Mouse (Mus musculus) retina, postnatal 7 days (tissue): ENCODE measurements around the gene Tmem74b.

Experiments used
- DNase-seq: peaks from one replicate; pipeline ENCODE4 v3.0.0-alpha.2; 2012; ENCODE audit warnings: low read depth, low spot score

The Tmem74b gene

GRCm38 (mm10) chr2:151701231-151702145, at the start of gene Tmem74b:
Gene Tmem74b, plus strand, starts transcription at chr2:151702008.
- DNase-seq, result peak; percentile 3

DNA sequence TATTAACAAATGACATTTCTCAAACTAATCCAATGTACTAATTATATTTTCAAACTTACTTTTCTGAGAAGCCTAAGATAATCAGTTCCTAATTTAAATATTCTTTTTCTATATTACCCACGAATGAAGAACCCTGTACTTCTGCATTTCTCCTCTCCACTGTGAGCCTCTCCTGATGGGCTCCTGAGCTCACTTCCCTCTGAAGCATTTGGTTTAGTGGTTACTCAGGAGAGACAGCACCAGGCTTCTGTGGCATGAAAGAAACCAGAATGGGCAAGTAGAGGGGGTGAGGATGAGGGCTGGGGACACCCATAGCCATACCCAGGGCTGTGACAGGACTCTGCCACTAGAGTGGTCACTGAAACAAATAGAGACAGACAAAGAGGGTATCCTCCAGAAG, 49.8 kb upstream of the Tmem74b start:
- no peak for DNase-seq

GRCm38 (mm10) chr2:151668433-151668832, 33.4 kb upstream of the Tmem74b start, which contains the start of gene Rad21l:
Gene Rad21l, minus strand, starts transcription at chr2:151668533.
- no peak for DNase-seq

- DNase-seq, result no peak
Observed at GRCm38 (mm10) chr2:151670026-151670967, 31.5 kb upstream of the Tmem74b start.

GRCm38 (mm10) chr2:151670968-151671329, 30.9 kb upstream of the Tmem74b start:
- no peak for DNase-seq

- no peak for DNase-seq
Observed at GRCm38 (mm10) chr2:151676234-151676633, 25.6 kb upstream of the Tmem74b start.

DNA sequence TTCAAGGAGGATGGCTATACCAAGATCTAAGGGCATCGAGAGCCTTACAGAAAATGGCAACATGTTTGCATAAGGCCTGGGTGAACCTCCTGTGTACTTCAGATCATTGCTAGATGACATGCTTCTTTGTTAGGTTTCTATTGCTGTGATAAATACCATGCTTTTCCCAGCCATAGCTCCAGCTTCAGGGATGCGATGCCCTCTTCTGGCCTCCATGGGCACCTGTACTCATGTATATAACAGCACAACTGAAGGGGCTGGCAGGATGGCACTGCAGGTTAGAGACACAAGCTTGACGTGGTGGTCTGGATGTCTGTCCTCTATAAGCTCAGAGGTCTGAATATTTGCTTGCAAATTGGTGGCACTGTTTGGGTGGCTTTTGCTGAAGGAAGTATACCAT, 19.5 kb upstream of the Tmem74b start:
- no peak for DNase-seq

DNA sequence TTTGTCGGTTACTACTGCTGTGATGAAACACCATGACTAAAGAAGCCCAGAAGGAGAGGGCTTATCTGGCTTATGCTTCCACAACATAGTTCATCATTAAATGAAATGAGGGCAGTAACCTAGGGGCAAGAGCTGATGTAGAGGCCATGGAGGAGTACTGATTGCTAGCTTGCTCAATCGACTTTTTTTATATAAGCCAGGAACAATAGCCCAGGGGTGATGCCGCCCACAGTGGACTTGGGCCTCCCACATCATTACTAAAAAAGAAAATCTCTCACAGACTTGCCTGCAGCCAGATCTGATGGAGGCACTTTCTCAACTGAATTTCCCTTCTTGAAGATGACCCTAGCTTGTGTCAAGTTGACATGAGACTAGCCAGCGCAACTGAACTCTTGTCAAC, 18.8 kb upstream of the Tmem74b start:
- DNase-seq, result no peak

DNA sequence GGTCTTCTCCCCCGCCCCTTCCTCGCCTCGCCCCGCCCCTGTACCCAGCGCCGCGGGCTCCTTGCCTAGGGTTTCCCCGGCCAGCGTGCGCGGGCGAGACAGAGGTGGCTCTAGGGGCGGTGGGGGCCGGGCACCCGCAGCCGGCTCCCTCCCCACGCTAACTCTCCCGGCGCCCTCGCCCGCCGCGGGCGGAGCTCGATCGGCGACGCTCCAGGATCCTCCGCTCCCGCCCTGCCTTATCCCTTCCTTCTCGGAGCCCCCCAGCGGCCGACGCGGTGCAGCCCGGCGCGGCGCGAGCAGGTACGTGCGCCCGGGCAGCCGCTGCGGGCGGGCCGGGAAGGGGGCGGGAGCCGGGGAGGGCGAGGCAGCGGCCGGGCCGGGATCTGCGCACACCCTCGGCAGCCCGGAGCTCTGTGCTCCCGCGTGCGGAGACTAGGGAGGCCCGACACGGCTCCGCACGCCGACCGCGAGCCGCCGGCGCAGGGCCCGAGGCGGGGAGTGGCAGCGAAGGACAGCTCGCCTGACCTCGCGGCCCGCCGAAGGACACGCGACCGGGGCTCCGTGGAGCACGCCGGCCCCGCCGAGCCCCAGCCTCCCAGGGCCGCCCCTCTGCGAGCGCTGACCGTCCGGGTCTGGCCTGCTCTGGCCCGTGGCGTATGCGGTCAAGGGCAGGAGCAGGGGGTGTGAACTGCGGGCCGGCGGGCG, 490 bp downstream of the Tmem74b start:
- DNase-seq, result peak; percentile 46

DNA sequence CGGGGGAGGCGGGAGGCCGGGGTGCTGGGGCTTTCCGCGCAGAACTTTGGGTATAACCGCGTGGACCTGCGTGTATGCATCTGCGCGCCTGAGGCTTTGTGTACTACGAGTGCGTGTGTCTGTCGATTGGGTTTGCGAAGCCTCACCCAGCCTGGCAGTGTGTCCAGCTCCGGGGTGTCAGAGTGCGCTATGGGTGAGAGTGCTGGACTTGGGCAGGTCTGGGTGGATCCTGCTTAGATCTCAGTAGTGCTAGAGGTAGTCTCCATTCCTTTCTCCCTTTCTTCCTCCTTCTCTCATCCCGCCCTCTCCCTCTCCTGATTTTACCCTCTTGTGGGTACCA, 1.0 kb downstream of the Tmem74b start:
- peak; percentile 4 for DNase-seq

DNA sequence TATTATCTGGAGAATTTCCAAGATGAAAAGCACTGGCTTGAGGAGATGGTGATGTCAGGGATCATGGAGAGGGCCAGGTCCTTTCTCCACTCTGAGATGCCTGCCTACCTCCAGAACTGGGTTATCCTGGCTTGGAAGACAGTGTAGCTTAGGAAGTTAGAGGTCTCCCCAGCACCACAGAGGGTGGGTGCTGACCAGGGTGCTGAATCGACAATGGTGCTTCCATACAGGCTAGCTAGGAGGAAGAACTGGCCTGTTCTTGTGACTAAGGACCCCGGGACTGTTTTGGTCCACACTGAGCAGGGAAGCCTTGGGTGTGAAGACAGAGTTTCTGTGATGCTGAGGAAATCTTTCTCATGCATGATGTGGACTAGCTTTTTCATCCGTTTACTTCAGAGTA, 10.8 kb downstream of the Tmem74b start:
- DNase-seq, result no peak

- no peak for DNase-seq
Observed at GRCm38 (mm10) chr2:151715526-151715925, 13.7 kb downstream of the Tmem74b start.

DNA sequence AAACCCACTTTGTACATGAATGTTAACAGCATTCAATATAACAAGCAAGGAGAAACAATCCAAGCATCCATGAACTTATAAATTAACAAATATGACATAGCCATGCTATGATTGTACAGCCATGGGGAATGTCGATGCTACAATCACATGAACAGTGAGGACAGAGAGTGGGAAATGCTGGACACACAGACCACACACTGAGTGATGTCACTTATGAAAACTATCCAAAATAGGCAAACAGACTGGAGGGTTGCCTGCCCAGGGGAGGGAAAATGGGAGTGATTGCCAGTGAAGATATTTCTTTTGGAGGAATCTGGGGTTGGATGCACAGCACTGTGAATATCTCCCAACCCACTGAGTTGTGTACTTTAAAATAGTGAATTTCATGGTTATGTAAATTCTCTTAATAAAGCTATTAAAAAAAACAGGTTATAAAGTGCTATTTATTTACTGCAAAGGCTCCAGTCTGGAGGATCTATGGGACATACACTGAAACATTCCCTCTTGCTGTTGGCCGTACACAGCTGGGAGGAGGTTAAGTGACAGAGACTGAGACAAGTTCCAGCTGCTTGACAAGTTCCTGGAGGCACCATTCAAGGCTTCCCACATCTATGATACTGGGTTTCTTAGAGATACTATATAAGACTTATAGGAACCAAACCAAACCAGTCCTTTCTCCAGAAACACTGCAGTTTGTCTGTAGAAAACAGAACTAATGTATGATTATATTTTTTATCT, 14.7 kb downstream of the Tmem74b start:
- no peak for DNase-seq

- no peak for DNase-seq
Observed at GRCm38 (mm10) chr2:151724094-151724493, 22.3 kb downstream of the Tmem74b start.

GRCm38 (mm10) chr2:151733151-151733865, 31.5 kb downstream of the Tmem74b start:
- no peak for DNase-seq

DNA sequence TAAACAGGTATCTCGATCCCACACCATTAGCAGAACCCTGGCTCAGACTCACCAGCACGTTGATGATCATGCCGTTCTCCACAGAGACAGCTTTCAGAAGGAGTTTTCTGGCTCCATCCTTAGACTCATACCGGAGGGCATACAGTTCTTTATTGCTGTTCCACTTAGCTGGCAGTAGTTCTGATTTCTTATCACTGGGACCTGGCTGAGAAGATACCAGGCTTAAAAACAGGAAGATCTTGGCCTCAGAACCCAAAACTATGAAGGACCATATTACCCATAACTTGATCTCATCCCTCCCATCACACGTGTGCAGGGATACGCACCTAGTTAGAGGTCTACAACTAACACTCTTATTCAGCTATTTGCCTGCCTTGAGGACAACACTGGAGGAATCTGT, 33.6 kb downstream of the Tmem74b start:
- no peak for DNase-seq

- no peak for DNase-seq
Observed at GRCm38 (mm10) chr2:151738460-151738859, 36.7 kb downstream of the Tmem74b start.

- DNase-seq, result no peak
Observed at GRCm38 (mm10) chr2:151739081-151739480, 37.3 kb downstream of the Tmem74b start.

DNA sequence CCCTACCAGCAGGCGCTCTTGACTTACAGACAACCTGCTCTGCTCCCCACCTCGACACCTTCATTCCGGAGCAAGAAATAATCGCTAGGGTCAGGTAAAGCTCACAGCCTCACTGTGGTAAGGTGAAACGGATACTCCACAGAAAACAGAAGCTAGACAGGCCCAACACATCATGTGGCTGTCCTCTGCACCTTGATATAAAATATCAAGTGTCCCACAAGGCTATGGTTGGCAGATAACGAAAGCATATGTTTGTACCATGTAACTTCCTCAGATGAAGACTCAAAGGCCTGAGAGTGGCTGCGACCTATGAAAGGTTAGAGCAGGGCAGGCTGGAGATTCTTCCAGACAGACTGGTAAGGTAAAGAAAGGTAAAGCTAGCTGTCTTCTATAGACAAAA, 37.7 kb downstream of the Tmem74b start:
- no peak for DNase-seq

GRCm38 (mm10) chr2:151740741-151741526, 39.1 kb downstream of the Tmem74b start:
- DNase-seq, result peak; percentile 84
